Mouse (Mus musculus) embryonic facial prominence, embryonic 14.5 days (tissue): ENCODE measurements around the gene Gm815. TPM values are rescaled to one million over a fixed set of nuclear protein-coding genes. Genes with fewer than 3 reads are reported as not detected.
A peak's percentile ranks its signal among the peaks of the same experiment; 100 is the strongest.

Experiments used
- ATAC-seq: fragments of 200-750 bp; cut with Nextera tagmentation; 2 replicates; pipeline ENCODE4 v1.8.0; 2017; ENCODE audit warnings: low read depth, moderate number of reproducible peaks, moderate TSS enrichment
- DNase-seq: peaks from one replicate; pipeline ENCODE4 v3.0.0-alpha.2; 2015; ENCODE audit warnings: low spot score
- H3K27ac ChIP-seq: fragments of 300-500 bp; sonication (generic); replicated peaks from 2 replicates; pipeline ENCODE4 v1.5.1; 2014; ENCODE audit warnings: low read depth, mild to moderate bottlenecking, low read length, moderate library complexity
- H3K27me3 ChIP-seq: fragments of 300-500 bp; sonication (generic); replicated peaks from 2 replicates; pipeline ENCODE4 v1.6.1; 2014; ENCODE audit warnings: low read length; ENCODE audit not compliant: control insufficient read depth, insufficient read depth
- H3K36me3 ChIP-seq: fragments of 300-500 bp; sonication (generic); 2 replicates; pipeline ENCODE4 v1.6.1; 2014; ENCODE audit warnings: low read length, mixed read lengths; ENCODE audit not compliant: control insufficient read depth, insufficient read depth
- H3K4me1 ChIP-seq: fragments of 300-500 bp; sonication (generic); 2 replicates; pipeline ENCODE4 v1.6.1; 2014; ENCODE audit warnings: antibody characterized with exemption, low read length; ENCODE audit not compliant: control insufficient read depth, insufficient read depth
- H3K4me2 ChIP-seq: fragments of 300-500 bp; sonication (generic); 2 replicates; pipeline ENCODE4 v1.6.1; 2014; ENCODE audit warnings: low read depth, mild to moderate bottlenecking, low read length, moderate library complexity, mixed read lengths
- H3K4me3 ChIP-seq: fragments of 300-500 bp; sonication (generic); 2 replicates; pipeline ENCODE4 v1.5.1; 2014; ENCODE audit warnings: low read depth, mild to moderate bottlenecking, low read length
- H3K9ac ChIP-seq: fragments of 300-500 bp; sonication (generic); 2 replicates; pipeline ENCODE4 v1.6.1; 2014; ENCODE audit warnings: low read depth, mild to moderate bottlenecking, low read length, moderate library complexity, mixed read lengths
- H3K9me3 ChIP-seq: fragments of 300-500 bp; sonication (generic); 2 replicates; pipeline ENCODE4 v1.6.1; 2016; ENCODE audit warnings: low read length; ENCODE audit not compliant: control insufficient read depth
- WGBS: fragments of 180-500 bp; shearing (Covaris S2); extraction: QIAGEN DNeasy Blood & Tissue Kit; methylation state at CpG from one replicate; pipeline ENCODE4 v1.1.7; 2014; 5-methylcytosine and 5-hydroxymethylcytosine counted together
- polyA plus RNA-seq: library from polyadenylated mRNA; unstranded; fragments of >200 nt; fragmentation: Nextera tagmentation; extraction: Ambion mirVana; gene quantifications from 2 replicates; pipeline ENCODE4 v1.2.1, GENCODE M21; 2014

The Gm815 gene
- not detected in 2 replicates for polyA plus RNA-seq

- no peaks in the 10 kb centered on the region for H3K9me3 ChIP-seq
- H3K4me2 ChIP-seq, result no peak within 1 kb of the TSS
- no peaks in the 10 kb centered on the region for H3K4me1 ChIP-seq
- H3K27me3 ChIP-seq, result no peaks in the 10 kb centered on the region
- DNase-seq, result no peak
- no peaks in the 10 kb centered on the region for H3K36me3 ChIP-seq
- no peak within 1 kb of the TSS for H3K4me3 ChIP-seq
- no peak within 1 kb of the TSS for H3K9ac ChIP-seq
- H3K27ac ChIP-seq, result no peak within 1 kb of the TSS
- WGBS, result 76% methylated on average over 6 of the region's 6 CpGs
- ATAC-seq, result no peak
Observed at GRCm38 (mm10) chr19:26885616-26886015, at the start of gene Gm815. Gene Gm815 (plus strand): TSS chr19:26885881.

- Histone ChIP-seq H3K4me3 (no peak overlapping the region), H3K27me3 (no peaks in the 10 kb centered on the region), H3K4me2 (no peak overlapping the region), H3K27ac (no peak overlapping the region), H3K9ac (no peak overlapping the region), H3K9me3 (no peaks in the 10 kb centered on the region), H3K36me3 (no peaks in the 10 kb centered on the region), H3K4me1 (no peaks in the 10 kb centered on the region)
- no peak for ATAC-seq
- no peak for DNase-seq
- 68% methylated on average over 1 of the region's 1 CpGs for WGBS
Observed at GRCm38 (mm10) chr19:26837626-26838025, 48.1 kb upstream of the Gm815 start.

GRCm38 (mm10) chr19:26843896-26844295 lies 41.8 kb upstream of the Gm815 start:
- H3K27me3 ChIP-seq, result no peaks in the 10 kb centered on the region
- H3K4me1 ChIP-seq, result peaks cover 6% of the 10 kb centered on the region; the same call in 1 of the 2 replicates
- DNase-seq (peak; percentile 55), ATAC-seq (no peak)
- no peak overlapping the region for H3K4me2 ChIP-seq
- WGBS, result 83% methylated on average over 6 of the region's 6 CpGs
- H3K36me3 ChIP-seq, result no peaks in the 10 kb centered on the region
- 0 out of 2 replicates have a peak, but pooled peaks cover 3% of the 10 kb centered on the region for H3K9me3 ChIP-seq
- H3K4me3 ChIP-seq, result no peak overlapping the region
- H3K27ac ChIP-seq, result 0 out of 2 replicates have a peak overlapping the region, but pooled peaks have one; percentile 10
- H3K9ac ChIP-seq, result no peak overlapping the region

- peak overlapping the region; percentile 96; the same call in 1 of the 2 replicates for H3K27ac ChIP-seq
- H3K27me3 ChIP-seq, result no peaks in the 10 kb centered on the region
- H3K9me3 ChIP-seq, result 0 out of 2 replicates have a peak, but pooled peaks cover 7% of the 10 kb centered on the region
- peaks cover 6% of the 10 kb centered on the region; the same call in 1 of the 2 replicates for H3K4me1 ChIP-seq
- H3K4me3 ChIP-seq, result peak overlapping the region; percentile 53
- ATAC-seq (peak; percentile 54; the same call in 1 of the 2 replicates), DNase-seq (no peak)
- WGBS, result 18% methylated on average over 8 of the region's 8 CpGs
- H3K9ac ChIP-seq, result peak overlapping the region; percentile 76
- peak overlapping the region; percentile 57 for H3K4me2 ChIP-seq
- H3K36me3 ChIP-seq, result no peaks in the 10 kb centered on the region
Observed at GRCm38 (mm10) chr19:26844813-26845212, 40.9 kb upstream of the Gm815 start.

- peak overlapping the region; percentile 76 for H3K9ac ChIP-seq
- WGBS, result 1% methylated on average over 16 of the region's 16 CpGs
- H3K4me3 ChIP-seq, result peak overlapping the region; percentile 53
- peak; percentile 96 for ATAC-seq
- H3K36me3 ChIP-seq, result no peaks in the 10 kb centered on the region
- 0 out of 2 replicates have a peak, but pooled peaks cover 7% of the 10 kb centered on the region for H3K9me3 ChIP-seq
- H3K4me1 ChIP-seq, result peaks cover 6% of the 10 kb centered on the region; the same call in 1 of the 2 replicates
- no peaks in the 10 kb centered on the region for H3K27me3 ChIP-seq
- peak overlapping the region; percentile 57 for H3K4me2 ChIP-seq
- peak overlapping the region; percentile 96 for H3K27ac ChIP-seq
- DNase-seq, result peak; percentile 97
Observed at GRCm38 (mm10) chr19:26845276-26846016, 40.2 kb upstream of the Gm815 start.

GRCm38 (mm10) chr19:26846017-26846285 lies 39.7 kb upstream of the Gm815 start:
- 6% methylated on average over 1 of the region's 1 CpGs for WGBS
- Histone ChIP-seq H3K27ac (peak overlapping the region; percentile 96), H3K4me3 (peak overlapping the region; percentile 53), H3K9ac (peak overlapping the region; percentile 76), H3K4me1 (peaks cover 6% of the 10 kb centered on the region; the same call in 1 of the 2 replicates), H3K36me3 (no peaks in the 10 kb centered on the region), H3K27me3 (no peaks in the 10 kb centered on the region), H3K9me3 (0 out of 2 replicates have a peak, but pooled peaks cover 7% of the 10 kb centered on the region), H3K4me2 (peak overlapping the region; percentile 57)
- ATAC-seq (no peak), DNase-seq (no peak)

- Histone ChIP-seq H3K36me3 (no peaks in the 10 kb centered on the region), H3K4me1 (peaks cover 10% of the 10 kb centered on the region; the same call in 1 of the 2 replicates), H3K4me3 (no peak overlapping the region), H3K27ac (peak overlapping the region; percentile 34; the same call in 1 of the 2 replicates), H3K27me3 (no peaks in the 10 kb centered on the region), H3K9ac (no peak overlapping the region), H3K9me3 (0 out of 2 replicates have a peak, but pooled peaks cover 7% of the 10 kb centered on the region), H3K4me2 (no peak overlapping the region)
- WGBS, result 66% methylated on average over 10 of the region's 10 CpGs
- DNase-seq, result peak; percentile 82
- peak; percentile 67; the same call in 1 of the 2 replicates for ATAC-seq
Observed at GRCm38 (mm10) chr19:26851017-26851782, 34.5 kb upstream of the Gm815 start.

- DNase-seq (no peak), ATAC-seq (0 out of 2 replicates have a peak, but pooled peaks have one; percentile 50)
- Histone ChIP-seq H3K27me3 (no peaks in the 10 kb centered on the region), H3K27ac (no peak overlapping the region), H3K4me1 (peaks cover 10% of the 10 kb centered on the region; the same call in 1 of the 2 replicates), H3K9ac (no peak overlapping the region), H3K4me3 (no peak overlapping the region), H3K36me3 (no peaks in the 10 kb centered on the region), H3K9me3 (0 out of 2 replicates have a peak, but pooled peaks cover 7% of the 10 kb centered on the region), H3K4me2 (no peak overlapping the region)
- WGBS, result 34% methylated on average over 10 of the region's 10 CpGs
Observed at GRCm38 (mm10) chr19:26852325-26852900, 33.3 kb upstream of the Gm815 start.
